Mouse (Mus musculus): ENCODE measurements at regions not wholly inside any gene's neighbourhood (a gene's known extent, or its start where the extent isn't known, plus 50 kb on each side); places are given as distances from the start of the nearest gene placed in this dataset.

- H3K27ac ChIP-seq (replicated peaks), result no peak overlapping the region
- H3K9me3 ChIP-seq (replicated peaks), result peaks cover 73% of the 10 kb centered on the region
- no peaks in the 10 kb centered on the region for H3K36me3 ChIP-seq
- no peak overlapping the region for H3K4me3 ChIP-seq
- H3K4me1 ChIP-seq, result no peaks in the 10 kb centered on the region
- no peak for DNase-seq (ENCODE audit: low spot score)
- no peaks in the 10 kb centered on the region for H3K27me3 ChIP-seq (ENCODE audit: low read depth, poor library complexity, severe bottlenecking)
Observed at GRCm38 (mm10) chr7:48277366-48277765, 78.3 kb upstream of the Mrgprb4 start.

- peaks cover 38% of the 10 kb centered on the region for H3K9me3 ChIP-seq (replicated peaks)
- DNase-seq (ENCODE audit: low spot score), result no peak
- H3K27me3 ChIP-seq (ENCODE audit: low read depth, poor library complexity, severe bottlenecking), result no peaks in the 10 kb centered on the region
- no peaks in the 10 kb centered on the region for H3K36me3 ChIP-seq
- no peaks in the 10 kb centered on the region for H3K4me1 ChIP-seq
- H3K4me3 ChIP-seq, result no peak overlapping the region
- no peak overlapping the region for H3K27ac ChIP-seq (replicated peaks)
Observed at GRCm38 (mm10) chr7:48261511-48261910, 62.4 kb upstream of the Mrgprb4 start.
